Mouse (Mus musculus): Measurements from ENCODE around the gene Eno4. TPM values are rescaled to one million over a fixed set of nuclear protein-coding genes. Genes with fewer than 3 reads are reported as not detected.

The Eno4 gene
- polyA plus RNA-seq, 1 experiment from 2014 or later = 0.66 TPM

GRCm38 (mm10) chr19:58919148-58919547, 24.1 kb upstream of the Eno4 start:
- no peak overlapping the region for H3K27ac ChIP-seq
- H3K9ac ChIP-seq (replicated peaks) = no peak overlapping the region
- ATAC-seq = no peak
- H3K4me1 ChIP-seq (replicated peaks) = peaks cover 15% of the 10 kb centered on the region
- 20% methylated on average over 7 of the region's 7 CpGs for WGBS
- peak overlapping the region; percentile 7 for H3K4me2 ChIP-seq (replicated peaks)
- peaks cover 55% of the 10 kb centered on the region for H3K27me3 ChIP-seq
- H3K4me3 ChIP-seq (replicated peaks) = no peak overlapping the region
- no peaks in the 10 kb centered on the region for H3K36me3 ChIP-seq
- H3K9me3 ChIP-seq = no peaks in the 10 kb centered on the region

- no peaks in the 10 kb centered on the region for H3K9me3 ChIP-seq
- peaks cover 32% of the 10 kb centered on the region for H3K4me1 ChIP-seq (replicated peaks)
- H3K27ac ChIP-seq = no peak overlapping the region
- peaks cover 88% of the 10 kb centered on the region for H3K27me3 ChIP-seq
- peak; percentile 69; the same call in 1 of the 2 replicates for ATAC-seq
- WGBS = 6% methylated on average over 16 of the region's 16 CpGs
- peak overlapping the region; percentile 26; the same call in 1 of the 2 replicates for H3K4me2 ChIP-seq (replicated peaks)
- peak overlapping the region; percentile 23; the same call in 1 of the 2 replicates for H3K9ac ChIP-seq (replicated peaks)
- no peaks in the 10 kb centered on the region for H3K36me3 ChIP-seq
- no peak overlapping the region for H3K4me3 ChIP-seq (replicated peaks)
These were observed 12.0 kb upstream of the Eno4 start for GRCm38 (mm10) chr19:58931081-58931800.

- ATAC-seq = no peak
- Histone ChIP-seq H3K4me2 (replicated peaks) (no peak overlapping the region), H3K27ac (no peak overlapping the region), H3K9ac (replicated peaks) (no peak overlapping the region), H3K4me1 (replicated peaks) (peaks cover 32% of the 10 kb centered on the region), H3K9me3 (no peaks in the 10 kb centered on the region), H3K4me3 (replicated peaks) (no peak overlapping the region), H3K36me3 (no peaks in the 10 kb centered on the region), H3K27me3 (peaks cover 72% of the 10 kb centered on the region)
- 3% methylated on average over 4 of the region's 4 CpGs for WGBS
These were observed 10.2 kb upstream of the Eno4 start for GRCm38 (mm10) chr19:58933062-58933461.

- Histone ChIP-seq H3K27ac (no peak overlapping the region), H3K4me3 (replicated peaks) (no peak overlapping the region), H3K9me3 (no peaks in the 10 kb centered on the region), H3K27me3 (peaks cover 60% of the 10 kb centered on the region), H3K9ac (replicated peaks) (no peak overlapping the region), H3K36me3 (no peaks in the 10 kb centered on the region), H3K4me2 (replicated peaks) (no peak overlapping the region), H3K4me1 (replicated peaks) (peaks cover 14% of the 10 kb centered on the region)
- ATAC-seq = no peak
- 90% methylated on average over 7 of the region's 7 CpGs for WGBS
These were observed 2.7 kb downstream of the Eno4 start for GRCm38 (mm10) chr19:58945959-58946358.

GRCm38 (mm10) chr19:58951521-58951920, 8.3 kb downstream of the Eno4 start:
- 91% methylated on average over 3 of the region's 3 CpGs for whole genome bisulfite sequencing
- Histone ChIP-seq H3K27ac (no peak overlapping the region), H3K9ac (replicated peaks) (no peak overlapping the region), H3K4me2 (replicated peaks) (no peak overlapping the region), H3K9me3 (no peaks in the 10 kb centered on the region), H3K4me1 (replicated peaks) (no peaks in the 10 kb centered on the region), H3K36me3 (no peaks in the 10 kb centered on the region), H3K27me3 (peaks cover 57% of the 10 kb centered on the region), H3K4me3 (replicated peaks) (no peak overlapping the region)
- no peak for ATAC-seq

- 77% methylated on average over 9 of the region's 13 CpGs for WGBS
- Histone ChIP-seq H3K9me3 (no peaks in the 10 kb centered on the region), H3K4me1 (replicated peaks) (no peaks in the 10 kb centered on the region), H3K27me3 (peaks cover 50% of the 10 kb centered on the region), H3K9ac (replicated peaks) (no peak overlapping the region), H3K4me2 (replicated peaks) (no peak overlapping the region), H3K27ac (no peak overlapping the region), H3K4me3 (replicated peaks) (no peak overlapping the region), H3K36me3 (no peaks in the 10 kb centered on the region)
- no peak for ATAC-seq
These were observed 9.0 kb downstream of the Eno4 start for GRCm38 (mm10) chr19:58952236-58952635.

- no peaks in the 10 kb centered on the region for H3K36me3 ChIP-seq
- H3K27me3 ChIP-seq = peaks cover 41% of the 10 kb centered on the region
- H3K9me3 ChIP-seq = no peaks in the 10 kb centered on the region
- H3K4me2 ChIP-seq (replicated peaks) = no peak overlapping the region
- no peak overlapping the region for H3K4me3 ChIP-seq (replicated peaks)
- H3K9ac ChIP-seq (replicated peaks) = no peak overlapping the region
- no peaks in the 10 kb centered on the region for H3K4me1 ChIP-seq (replicated peaks)
- WGBS = 92% methylated on average over 8 of the region's 8 CpGs
- H3K27ac ChIP-seq = no peak overlapping the region
- ATAC-seq = no peak
These were observed 11.6 kb downstream of the Eno4 start for GRCm38 (mm10) chr19:58954779-58955178.

GRCm38 (mm10) chr19:58963011-58963410, 19.8 kb downstream of the Eno4 start:
- Histone ChIP-seq H3K9me3 (no peaks in the 10 kb centered on the region), H3K4me2 (replicated peaks) (no peak overlapping the region), H3K27ac (no peak overlapping the region), H3K36me3 (no peaks in the 10 kb centered on the region), H3K27me3 (peaks cover 56% of the 10 kb centered on the region), H3K4me1 (replicated peaks) (no peaks in the 10 kb centered on the region), H3K4me3 (replicated peaks) (no peak overlapping the region), H3K9ac (replicated peaks) (no peak overlapping the region)
- ATAC-seq = no peak
- 78% methylated on average over 8 of the region's 8 CpGs for WGBS

GRCm38 (mm10) chr19:58968731-58969506, 25.7 kb downstream of the Eno4 start:
- Histone ChIP-seq H3K4me2 (replicated peaks) (no peak overlapping the region), H3K4me1 (replicated peaks) (peaks cover 9% of the 10 kb centered on the region), H3K9me3 (no peaks in the 10 kb centered on the region), H3K4me3 (replicated peaks) (no peak overlapping the region), H3K9ac (replicated peaks) (no peak overlapping the region), H3K36me3 (no peaks in the 10 kb centered on the region), H3K27me3 (peaks cover 81% of the 10 kb centered on the region), H3K27ac (no peak overlapping the region)
- no peak for ATAC-seq
- WGBS = 9% methylated on average over 15 of the region's 15 CpGs

GRCm38 (mm10) chr19:58970826-58971225, 27.6 kb downstream of the Eno4 start:
- H3K4me2 ChIP-seq (replicated peaks) = no peak overlapping the region
- ATAC-seq = no peak
- no peaks in the 10 kb centered on the region for H3K9me3 ChIP-seq
- no peak overlapping the region for H3K4me3 ChIP-seq (replicated peaks)
- no peak overlapping the region for H3K27ac ChIP-seq
- no peak overlapping the region for H3K9ac ChIP-seq (replicated peaks)
- H3K4me1 ChIP-seq (replicated peaks) = peaks cover 9% of the 10 kb centered on the region
- H3K36me3 ChIP-seq = no peaks in the 10 kb centered on the region
- H3K27me3 ChIP-seq = peaks cover 83% of the 10 kb centered on the region
- 87% methylated on average over 13 of the region's 13 CpGs for WGBS

GRCm38 (mm10) chr19:58974126-58974525, 30.9 kb downstream of the Eno4 start:
- H3K27ac ChIP-seq = no peak overlapping the region
- no peak overlapping the region for H3K9ac ChIP-seq (replicated peaks)
- peaks cover 96% of the 10 kb centered on the region for H3K27me3 ChIP-seq
- no peaks in the 10 kb centered on the region for H3K36me3 ChIP-seq
- ATAC-seq = no peak
- no peak overlapping the region for H3K4me3 ChIP-seq (replicated peaks)
- 67% methylated on average over 8 of the region's 8 CpGs for WGBS
- H3K9me3 ChIP-seq = no peaks in the 10 kb centered on the region
- no peak overlapping the region for H3K4me2 ChIP-seq (replicated peaks)
- peaks cover 11% of the 10 kb centered on the region for H3K4me1 ChIP-seq (replicated peaks)

GRCm38 (mm10) chr19:58975216-58975863, 32.1 kb downstream of the Eno4 start:
- H3K9ac ChIP-seq (replicated peaks) = no peak overlapping the region
- peaks cover 89% of the 10 kb centered on the region for H3K27me3 ChIP-seq
- H3K4me3 ChIP-seq (replicated peaks) = no peak overlapping the region
- H3K36me3 ChIP-seq = no peaks in the 10 kb centered on the region
- H3K27ac ChIP-seq = no peak overlapping the region
- no peak overlapping the region for H3K4me2 ChIP-seq (replicated peaks)
- no peak for ATAC-seq
- WGBS = 84% methylated on average over 11 of the region's 11 CpGs
- no peaks in the 10 kb centered on the region for H3K9me3 ChIP-seq
- peaks cover 19% of the 10 kb centered on the region for H3K4me1 ChIP-seq (replicated peaks)
